Mouse (Mus musculus) spleen, adult 2 months (tissue): ENCODE measurements around the gene Gm21887. TPM values are rescaled to one million over a fixed set of nuclear protein-coding genes. Genes with fewer than 3 reads are reported as not detected.
"Not testable (repeated sequence)": the region's sequence is repeated elsewhere in the genome, so short reads cannot be mapped to it uniquely, and the experiment has no call there.

Source experiments
- DNase-seq, 2 experiments: peaks; one replicate each; pipeline versions ENCODE4 v3.0.0 to v3.0.0-alpha.2; 2012 to 2021; ENCODE audit warnings: low spot score in 2 of 2, low read depth in 1 of 2
- H3K27ac ChIP-seq: fragments of 200-500 bp; 2 replicates; pipeline ENCODE4 v1.5.1; 2012; ENCODE audit warnings: low read length, inconsistent platforms; ENCODE audit not compliant: insufficient read depth
- H3K27me3 ChIP-seq: fragments of 200-500 bp; 2 replicates; pipeline ENCODE4 v1.6.1; 2012; ENCODE audit warnings: mild to moderate bottlenecking, moderate library complexity, low read length, inconsistent platforms; ENCODE audit not compliant: control insufficient read depth, insufficient read depth
- H3K36me3 ChIP-seq: fragments of 200-500 bp; 2 replicates; pipeline ENCODE4 v1.6.1; 2012; ENCODE audit warnings: mild to moderate bottlenecking, low read length, inconsistent platforms; ENCODE audit not compliant: control insufficient read depth, insufficient read depth
- H3K4me1 ChIP-seq: fragments of 200-500 bp; 2 replicates; pipeline ENCODE4 v1.6.1; 2011; ENCODE audit warnings: inconsistent platforms; ENCODE audit not compliant: control insufficient read depth, insufficient read depth, insufficient read length
- H3K4me3 ChIP-seq: fragments of 200-500 bp; 2 replicates; pipeline ENCODE4 v1.5.1; 2011; ENCODE audit warnings: mild to moderate bottlenecking, inconsistent platforms; ENCODE audit not compliant: insufficient read depth, insufficient read length; ENCODE audit errors: extremely low read depth
- CTCF ChIP-seq: fragments of 200-500 bp; IDR thresholded peaks from 2 replicates; pipeline ENCODE4 v1.5.1; 2011; ENCODE audit warnings: mild to moderate bottlenecking, inconsistent platforms; ENCODE audit not compliant: insufficient read depth, insufficient read length, insufficient replicate concordance; ENCODE audit errors: extremely low read depth
- POLR2A ChIP-seq: fragments of 200-500 bp; IDR thresholded peaks from 2 replicates; pipeline ENCODE4 v1.6.1; 2011; ENCODE audit warnings: low read depth, low read length, inconsistent platforms
- WGBS: fragments of 180-500 bp; shearing (Covaris S2); methylation state at CpG from one replicate; pipeline ENCODE4 v1.1.7; 2018; 5-methylcytosine and 5-hydroxymethylcytosine counted together
- polyA plus RNA-seq: library from polyadenylated mRNA; depleted of rRNA; stranded (reverse); fragments of >200 nt; gene quantifications from 2 replicates; pipeline ENCODE4 v1.2.3, GENCODE M21; 2012; rRNA removed

Gene Gm21887
- polyA plus RNA-seq, result 605 and 1,690 TPM in 2 replicates

DNA sequence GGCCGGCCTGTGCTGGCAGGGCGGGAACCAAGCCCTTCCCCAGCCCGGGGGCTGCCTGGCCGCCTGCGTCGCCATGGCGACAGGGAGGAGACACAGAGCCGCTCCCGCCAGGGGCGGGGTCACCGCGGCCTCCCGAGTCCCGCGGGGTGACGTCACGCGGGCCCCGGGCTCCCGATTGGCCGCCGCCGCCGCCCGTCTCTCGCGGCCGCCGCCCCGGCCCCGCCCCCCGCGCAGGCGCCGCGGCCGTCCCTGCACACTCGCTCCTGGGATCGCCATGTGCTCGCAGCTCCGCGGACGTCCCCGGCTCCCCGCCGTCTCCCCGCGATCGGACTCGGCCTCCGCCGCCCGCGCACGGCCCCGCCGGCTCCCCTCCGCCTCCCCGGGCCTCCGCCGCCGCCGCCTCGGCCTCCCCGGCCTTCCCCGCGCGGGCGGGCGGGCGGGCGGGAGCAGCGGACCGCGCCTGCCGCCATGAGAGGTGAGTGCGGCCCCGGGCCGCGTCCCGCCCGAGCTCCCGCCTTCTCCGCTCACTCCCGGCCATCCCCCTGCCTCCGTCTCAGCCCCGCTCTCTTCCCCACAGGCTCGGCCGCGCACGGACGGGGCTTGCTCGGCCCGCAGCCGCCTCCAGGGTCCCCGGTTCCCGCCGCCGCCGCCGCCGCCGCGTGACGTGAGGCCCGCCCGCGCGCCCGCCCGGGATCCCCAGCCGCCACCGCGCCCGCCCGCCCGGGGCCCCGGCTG, at the start of gene Gm21887:
TSS of gene Gm21887 (plus strand) at position 644 of the 735 bp plus-strand sequence.
- peak within 1 kb of the TSS; percentile 87 for H3K27ac ChIP-seq
- H3K4me1 ChIP-seq, H3K27me3 ChIP-seq, H3K36me3 ChIP-seq: not testable (repeated sequence)
- DNase-seq, result peak; percentile 98 to 99
- WGBS, result 79% methylated on average over 116 of the region's 118 CpGs
- peak within 1 kb of the TSS; percentile 96 for H3K4me3 ChIP-seq

DNA sequence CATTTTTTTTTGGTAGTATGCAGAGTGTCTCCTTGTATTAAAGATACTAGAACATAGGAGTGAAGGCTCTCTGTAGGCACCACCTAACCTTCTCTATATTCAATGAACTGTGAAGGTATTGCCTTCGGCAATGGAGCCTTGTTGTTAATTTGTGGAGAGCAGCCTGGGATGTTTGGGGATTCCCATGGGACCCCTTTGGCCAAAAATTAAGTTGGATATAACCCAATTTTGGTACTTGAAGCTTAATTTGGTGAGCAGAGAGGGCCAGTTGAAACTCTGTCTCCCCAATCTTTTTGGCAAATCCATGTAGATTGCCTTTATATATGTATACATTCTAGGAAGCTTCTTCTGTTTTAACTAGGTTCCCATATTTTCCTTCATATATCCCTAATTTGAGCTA, 40.1 kb upstream of the Gm21887 start:
- TF ChIP-seq POLR2A (no peak), CTCF (no peak)
- peak in 1 of 2 experiments; percentile 3 for DNase-seq
- H3K27ac ChIP-seq, result no peak overlapping the region
- no peaks in the 10 kb centered on the region for H3K36me3 ChIP-seq
- H3K27me3 ChIP-seq, result no peaks in the 10 kb centered on the region
- no peak overlapping the region for H3K4me3 ChIP-seq
- 96% methylated on average over 1 of the region's 1 CpGs for WGBS
- H3K4me1 ChIP-seq, result no peaks in the 10 kb centered on the region

DNA sequence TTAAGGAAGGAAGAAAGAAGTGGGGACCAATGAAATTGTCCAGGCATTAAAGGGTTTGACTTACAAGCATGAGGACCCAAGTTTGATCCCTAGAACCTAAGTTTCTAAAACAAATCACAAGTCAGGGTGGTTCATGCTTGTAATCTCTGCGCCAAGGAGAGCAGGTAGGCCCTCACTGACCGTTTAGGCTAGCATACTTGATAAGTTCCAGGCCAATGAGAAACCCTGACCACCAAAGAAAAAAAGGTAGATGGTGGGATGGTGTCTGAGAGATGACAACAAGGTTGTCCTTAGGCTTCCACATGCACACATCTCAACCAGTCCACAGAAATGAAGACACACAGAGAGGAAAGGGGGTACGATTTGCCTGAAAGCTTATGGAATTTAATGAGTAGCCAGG, 39.7 kb upstream of the Gm21887 start:
- not testable (repeated sequence) for H3K36me3 ChIP-seq, H3K4me1 ChIP-seq, H3K27me3 ChIP-seq, H3K4me3 ChIP-seq, H3K27ac ChIP-seq
- 87% methylated on average over 3 of the region's 3 CpGs for WGBS
- peak in 1 of 2 experiments; percentile 11 for DNase-seq

DNA sequence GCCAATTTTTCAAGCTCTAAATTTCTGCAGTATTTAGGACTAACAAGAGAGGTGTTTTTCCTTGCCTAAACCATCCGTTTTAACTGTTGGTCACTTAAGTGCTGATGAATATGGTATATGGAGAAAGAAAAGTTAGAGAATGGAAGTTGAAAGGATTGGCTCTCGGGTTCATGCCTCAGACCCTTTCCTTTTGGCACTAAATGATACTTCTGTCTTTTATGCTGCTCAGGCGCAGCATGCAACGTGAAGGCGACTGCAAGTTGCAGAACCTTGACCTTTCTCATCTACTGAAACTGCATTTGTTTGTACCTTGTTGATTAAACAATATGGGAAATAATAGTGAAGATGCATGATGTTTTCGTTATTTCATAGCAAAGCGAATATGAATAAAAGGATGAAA, 38.9 kb upstream of the Gm21887 start:
- not testable (repeated sequence) for H3K4me1 ChIP-seq, H3K4me3 ChIP-seq, H3K36me3 ChIP-seq, H3K27ac ChIP-seq, H3K27me3 ChIP-seq
- peak in 1 of 2 experiments; percentile 1 for DNase-seq
- WGBS, result 89% methylated on average over 7 of the region's 7 CpGs

DNA sequence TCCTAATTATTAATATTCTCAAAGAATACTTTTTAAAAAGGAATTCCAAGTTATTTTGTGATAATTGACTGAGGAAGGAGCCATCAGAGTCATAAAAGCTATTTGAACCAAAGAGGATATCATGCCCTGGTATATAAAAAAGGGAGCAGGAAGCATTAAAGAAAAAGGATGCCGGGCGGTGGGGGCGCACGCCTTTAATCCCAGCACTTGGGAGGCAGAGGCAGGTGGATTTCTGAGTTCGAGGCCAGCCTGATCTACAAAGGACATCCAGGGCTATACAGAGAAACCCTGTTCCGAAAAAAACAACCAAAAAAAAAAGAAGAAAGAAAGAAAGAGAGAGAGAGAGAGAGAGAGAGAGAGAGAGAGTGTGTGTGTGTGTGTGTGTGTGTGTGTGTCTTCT, 37.9 kb upstream of the Gm21887 start:
- H3K36me3 ChIP-seq, H3K27me3 ChIP-seq, H3K4me1 ChIP-seq, H3K4me3 ChIP-seq, H3K27ac ChIP-seq: not testable (repeated sequence)
- peak in 1 of 2 experiments; percentile 1 for DNase-seq
- 91% methylated on average over 6 of the region's 6 CpGs for WGBS

DNA sequence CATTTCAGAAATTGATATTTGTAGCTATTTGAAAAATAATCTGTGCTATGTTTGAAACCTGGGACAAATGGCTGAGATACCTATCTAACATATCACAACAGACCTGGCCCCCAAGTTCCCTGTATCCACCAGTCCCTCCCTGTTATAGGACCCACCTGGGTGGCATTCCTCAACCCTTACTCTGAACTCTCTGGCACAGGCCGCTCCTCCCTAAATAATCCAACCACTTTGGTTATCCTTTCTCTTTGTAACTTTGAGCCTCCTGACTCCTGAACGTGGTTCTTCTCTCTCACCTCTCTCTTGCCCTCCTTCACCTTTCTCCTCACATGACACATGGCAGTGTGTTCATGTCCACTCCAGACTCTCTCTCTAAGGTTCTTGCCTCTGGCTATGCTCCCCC, 37.3 kb upstream of the Gm21887 start:
- H3K27ac ChIP-seq, H3K4me3 ChIP-seq, H3K36me3 ChIP-seq, H3K4me1 ChIP-seq, H3K27me3 ChIP-seq: not testable (repeated sequence)
- 88% methylated on average over 2 of the region's 2 CpGs for WGBS
- DNase-seq, result peak in 1 of 2 experiments; percentile 21

DNA sequence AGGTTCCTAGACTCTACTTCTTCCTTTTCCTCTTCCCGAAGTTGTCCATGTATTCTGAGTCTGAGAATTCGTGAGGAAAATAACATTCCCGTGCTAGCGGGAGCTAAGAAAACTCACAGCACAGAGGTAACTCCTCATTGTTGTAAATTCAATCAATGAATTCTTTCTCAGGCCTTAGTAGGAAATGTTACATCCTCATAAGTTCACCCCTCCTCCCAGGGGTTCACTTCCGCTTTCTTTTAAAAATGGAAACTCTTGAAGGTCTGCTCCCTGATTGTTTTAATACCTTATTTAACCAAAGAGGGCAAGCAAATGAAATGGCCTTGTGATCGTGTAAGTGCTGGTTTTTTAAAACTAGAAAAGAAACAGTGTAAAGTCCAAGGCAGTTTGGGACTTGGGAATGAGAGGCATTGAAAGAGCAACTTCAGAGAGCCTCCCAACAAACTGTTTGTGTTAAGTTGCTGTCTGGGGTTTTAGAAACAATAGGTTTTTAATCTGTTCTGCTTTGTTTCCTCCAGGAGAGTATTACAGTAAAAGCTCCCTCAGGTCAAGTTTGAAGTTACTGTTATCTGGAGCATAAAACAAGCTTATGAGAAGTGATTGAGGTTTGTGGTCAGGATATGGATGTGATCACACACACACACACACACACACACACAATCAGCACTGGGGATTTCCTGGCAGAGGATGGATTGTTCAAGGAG, 36.5 kb upstream of the Gm21887 start:
- H3K27ac ChIP-seq, H3K36me3 ChIP-seq, H3K4me3 ChIP-seq, H3K27me3 ChIP-seq, H3K4me1 ChIP-seq: not testable (repeated sequence)
- peak; percentile 59 to 92 for DNase-seq
- WGBS, result 62% methylated on average over 6 of the region's 6 CpGs

DNA sequence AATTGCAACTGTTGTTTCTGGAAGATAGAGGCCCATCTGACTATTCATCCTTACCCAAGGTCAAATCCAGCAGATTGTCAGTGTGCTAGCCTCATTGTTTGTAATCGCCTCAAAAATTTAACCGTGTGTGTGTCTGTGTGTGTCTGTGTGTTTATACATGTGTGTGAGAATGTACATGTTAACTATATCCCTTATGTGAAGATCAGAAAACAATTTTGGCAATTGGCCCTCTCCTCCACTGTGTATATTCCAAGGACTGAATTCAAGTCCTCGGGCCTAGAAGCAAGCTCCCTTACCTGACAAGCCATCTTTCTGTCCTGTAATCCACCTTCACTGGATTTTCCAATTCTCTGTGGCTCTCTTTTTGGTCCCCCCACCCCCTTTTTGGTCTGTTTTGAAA, 35.7 kb upstream of the Gm21887 start:
- H3K4me1 ChIP-seq, H3K36me3 ChIP-seq, H3K4me3 ChIP-seq, H3K27ac ChIP-seq, H3K27me3 ChIP-seq: not testable (repeated sequence)
- WGBS, result 65% methylated on average over 3 of the region's 3 CpGs
- peak; percentile 3 to 25 for DNase-seq

DNA sequence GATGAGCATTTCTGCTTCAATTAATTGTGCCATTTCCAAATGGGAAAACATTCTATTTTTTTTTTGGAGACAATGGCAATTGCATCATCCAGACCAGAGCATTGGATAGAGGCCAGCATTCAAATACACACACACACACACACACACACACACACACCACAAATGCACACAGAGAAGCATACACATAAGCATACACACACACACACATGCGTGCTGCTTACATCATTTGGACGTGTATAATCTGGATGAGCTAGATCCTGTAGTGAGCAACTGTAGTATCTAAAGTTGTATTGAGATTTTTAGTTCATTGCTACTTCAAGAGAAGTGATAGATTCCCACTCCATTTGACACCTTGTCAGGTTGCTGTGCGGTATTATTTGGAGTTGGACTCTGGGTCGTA, 35.0 kb upstream of the Gm21887 start:
- not testable (repeated sequence) for H3K27ac ChIP-seq
- WGBS, result 70% methylated on average over 4 of the region's 4 CpGs

DNA sequence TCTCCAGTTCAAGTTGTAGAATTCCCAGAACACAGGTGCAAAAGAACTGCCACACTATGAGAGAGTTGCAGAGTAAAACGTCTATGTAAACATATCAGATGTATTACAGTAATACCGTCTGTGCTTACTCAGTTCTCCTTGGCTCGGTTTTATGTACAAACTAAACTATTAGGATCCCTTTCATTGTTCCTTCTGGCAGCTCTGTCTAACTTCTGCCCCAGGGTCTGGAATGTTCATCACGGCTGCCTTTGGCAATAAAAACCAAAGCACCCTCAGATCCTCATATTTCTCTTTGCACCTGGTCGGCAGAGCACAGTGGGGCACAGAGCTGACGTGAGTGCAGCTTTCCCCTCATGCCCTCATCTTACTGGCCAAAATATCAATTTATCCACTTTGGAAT, 34.5 kb upstream of the Gm21887 start:
- 83% methylated on average over 6 of the region's 6 CpGs for WGBS
- H3K4me1 ChIP-seq, H3K27me3 ChIP-seq, H3K4me3 ChIP-seq, H3K36me3 ChIP-seq, H3K27ac ChIP-seq: not testable (repeated sequence)
- peak in 1 of 2 experiments; percentile 21 for DNase-seq

More for the DNA sequence above, 35.0 kb upstream of the Gm21887 start:
- DNase-seq, result peak; percentile 4 to 12
- not testable (repeated sequence) for H3K36me3 ChIP-seq, H3K4me3 ChIP-seq, H3K27me3 ChIP-seq, H3K4me1 ChIP-seq
